Mouse (Mus musculus) left cerebral cortex, postnatal 36 days (tissue): ENCODE data around the gene Mtfr1l. TPM values are rescaled to one million over a fixed set of nuclear protein-coding genes. Genes with fewer than 3 reads are reported as not detected.

Source experiments
- DNase-seq, 2 experiments: peaks; one replicate each; pipeline ENCODE4 v3.0.0; 2021 to 2022; ENCODE audit warnings: low spot score in 2 of 2, mixed read lengths in 1 of 2
- intact Hi-C: fragments of 180-260 bp; cut with DNase I; formaldehyde crosslinking; loops from one replicate; pipeline ENCODE4 v1.15.1; 2025
- total RNA-seq, 2 experiments: library from RNA; stranded (reverse); gene quantifications; 2 replicates each; pipeline ENCODE4 v1.2.3; 2021

Mtfr1l gene
- total RNA-seq, 2 experiments from 2014 or later, result 61.9 to 70.2 TPM

- DNase-seq, result no peak
- intact Hi-C loops, result no loop called here
These were observed 24.0 kb upstream of the Mtfr1l start for GRCm38 (mm10) chr4:134559154-134559553.

- no peak for DNase-seq
- intact Hi-C loops, result no loop called here
These were observed 23.5 kb upstream of the Mtfr1l start for GRCm38 (mm10) chr4:134558570-134559113.

GRCm38 (mm10) chr4:134557626-134558249 is 22.6 kb upstream of the Mtfr1l start:
- DNase-seq, result no peak
- intact Hi-C loops, result no loop called here

- no peak for DNase-seq
- intact Hi-C loops, result no loop called here
These were observed 20.9 kb upstream of the Mtfr1l start for GRCm38 (mm10) chr4:134555956-134556580.

- no peak for DNase-seq
- intact Hi-C loops, result loop anchor here (2.0 kb wide), 1 partner anchor 143 kb away; no protein-coding TSS in a partner anchor
These were observed 18.4 kb upstream of the Mtfr1l start for GRCm38 (mm10) chr4:134553631-134554030.

DNA sequence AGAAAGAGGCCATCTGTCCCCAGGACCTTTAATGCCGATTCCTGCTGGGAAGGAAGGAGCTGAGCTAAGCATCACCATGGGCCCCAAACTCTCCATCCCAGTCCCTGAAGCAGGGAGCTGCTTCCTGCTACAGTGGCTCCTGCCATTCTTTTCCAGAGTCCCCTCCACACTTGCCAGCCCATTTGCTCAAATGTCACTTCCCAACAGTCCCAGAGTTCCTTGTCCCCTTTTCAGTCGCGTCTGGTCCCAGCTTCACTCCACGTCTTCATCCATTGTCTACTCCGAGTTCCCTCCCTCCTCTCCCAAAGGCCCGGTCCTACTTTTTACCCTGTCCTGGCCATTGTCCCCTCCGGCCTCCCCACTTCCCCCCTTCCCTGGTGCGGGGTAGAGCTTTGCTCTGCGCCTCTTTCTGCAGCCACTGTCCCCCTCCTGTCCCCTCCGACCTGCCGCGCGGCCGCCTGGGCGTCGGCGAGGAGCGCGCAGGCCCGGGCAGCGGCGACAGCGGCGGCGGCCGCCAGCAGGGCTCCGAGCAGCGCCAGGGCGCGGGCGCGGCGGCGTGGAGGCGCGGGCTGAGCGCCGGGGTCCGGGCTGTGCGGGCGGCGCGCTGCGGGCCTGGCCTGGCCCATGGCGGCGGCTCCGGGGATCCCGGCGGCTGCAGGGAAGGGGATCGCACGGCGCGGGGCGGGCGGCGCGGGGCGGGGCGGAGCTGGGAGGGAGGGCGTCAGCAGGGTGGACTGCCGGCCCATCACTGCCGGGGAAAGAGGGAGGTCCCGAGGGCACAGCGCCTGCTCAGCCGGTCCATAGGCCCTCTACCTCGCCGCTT is 16.5 kb upstream of the Mtfr1l start, which contains the start of gene Selenon:
Gene Selenon (minus strand): TSS at position 673 of the 823 bp plus-strand sequence.
- DNase-seq, result peak; percentile 55
- intact Hi-C loops, result loop anchor here (2.0 kb wide), 1 partner anchor 145 kb away; no protein-coding TSS in a partner anchor

DNA sequence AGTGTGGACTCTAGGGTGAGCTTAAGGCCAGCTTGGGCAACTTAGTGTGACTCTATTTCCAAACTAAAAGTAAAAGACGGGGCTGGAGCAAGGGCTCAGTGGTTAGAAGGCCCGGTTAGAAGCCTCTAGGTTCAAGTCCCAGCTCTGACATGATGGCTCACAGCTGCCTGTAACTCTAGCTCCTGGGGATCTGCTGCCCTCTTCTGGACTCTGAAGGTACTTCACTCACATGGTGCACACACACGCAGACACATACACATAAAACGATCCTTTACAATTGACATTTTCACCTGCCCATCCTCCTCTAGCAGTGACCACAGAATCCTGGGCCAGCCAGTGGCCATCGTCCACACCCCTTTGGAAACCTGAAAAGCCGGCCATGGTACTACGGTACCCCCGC is 14.7 kb upstream of the Mtfr1l start:
- intact Hi-C loops, result no loop called here
- DNase-seq, result no peak

DNA sequence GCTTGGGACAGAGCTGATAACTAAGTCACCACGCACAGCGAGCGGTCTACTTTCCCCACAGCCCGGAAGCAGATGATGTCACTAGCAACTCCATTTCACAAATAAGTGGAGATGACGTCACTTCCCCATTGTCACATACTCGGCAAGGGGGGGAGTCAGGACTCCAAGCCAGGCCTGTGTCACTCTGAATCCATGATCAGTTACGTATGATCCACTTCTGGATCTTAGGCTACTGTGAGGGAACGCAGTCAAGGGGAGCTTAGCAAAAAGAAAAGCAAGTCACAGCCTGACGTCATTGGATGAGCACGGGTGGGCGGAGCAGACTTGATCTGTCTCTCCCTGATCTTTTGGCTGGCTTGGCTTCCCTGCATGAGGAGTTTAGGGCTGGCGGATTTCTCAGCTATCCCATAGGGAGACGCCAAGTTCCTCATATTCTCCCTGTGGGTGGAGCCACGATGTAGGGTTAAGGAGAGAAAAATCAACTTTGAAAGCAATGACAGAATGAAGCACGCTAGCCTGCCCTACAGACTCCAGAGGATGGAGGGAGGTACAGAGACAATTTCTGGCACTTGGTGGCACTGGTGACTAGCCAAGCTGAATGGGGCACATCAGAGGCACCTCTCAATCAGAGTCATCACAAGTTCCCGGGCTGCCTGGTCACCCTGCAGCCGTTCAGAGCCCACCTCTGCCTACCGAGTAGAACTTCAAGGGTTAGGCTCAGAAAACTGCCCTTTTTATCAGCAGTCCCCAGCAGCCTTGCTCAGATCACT is 13.2 kb upstream of the Mtfr1l start:
- DNase-seq, result no peak
- intact Hi-C loops, result no loop called here

GRCm38 (mm10) chr4:134546814-134547705 is 11.9 kb upstream of the Mtfr1l start:
- intact Hi-C loops, result loop anchor here (1.0 kb wide), 1 partner anchor 245 kb away; no protein-coding TSS in a partner anchor
- DNase-seq, result no peak

DNA sequence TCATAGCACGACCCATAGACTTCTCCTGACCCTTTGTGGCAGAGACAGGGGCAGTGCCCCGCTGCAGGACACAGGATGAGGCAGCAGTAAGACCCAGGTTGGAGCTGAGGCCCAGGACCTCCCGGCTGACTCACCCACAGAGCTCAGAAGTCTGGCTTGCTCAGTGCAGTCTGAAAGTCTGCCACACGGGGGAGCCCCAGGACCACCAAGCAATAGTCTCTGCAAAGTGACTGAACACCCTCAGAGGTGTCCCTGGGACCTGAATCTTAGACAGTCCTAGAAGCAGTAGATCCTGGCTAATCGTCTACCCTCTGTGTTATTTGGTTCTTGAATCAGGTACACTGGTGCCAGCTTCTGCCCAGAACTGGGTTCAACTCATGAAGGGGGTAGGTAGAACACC is 8.1 kb upstream of the Mtfr1l start:
- intact Hi-C loops, result loop anchor here (2.0 kb wide), 2 partner anchors 170 to 256 kb away; no protein-coding TSS in a partner anchor
- peak; percentile 86 to 91 for DNase-seq

GRCm38 (mm10) chr4:134542726-134543125 is 7.5 kb upstream of the Mtfr1l start:
- no peak for DNase-seq
- intact Hi-C loops, result loop anchor here (2.0 kb wide), 2 partner anchors 170 to 256 kb away; no protein-coding TSS in a partner anchor

GRCm38 (mm10) chr4:134538997-134539580 is 3.9 kb upstream of the Mtfr1l start:
- DNase-seq, result no peak
- intact Hi-C loops, result no loop called here

- DNase-seq, result peak; percentile 47 to 59
- intact Hi-C loops, result loop anchor here (2.0 kb wide), 1 partner anchor 19 kb away; no protein-coding TSS in a partner anchor
These were observed 582 bp upstream of the Mtfr1l start for GRCm38 (mm10) chr4:134535787-134536151.

- peak; percentile 41 to 57 for DNase-seq
- intact Hi-C loops, result loop anchor here (2.0 kb wide), 1 partner anchor 18 kb away; no protein-coding TSS in a partner anchor
These were observed 882 bp downstream of the Mtfr1l start for GRCm38 (mm10) chr4:134534124-134534886.

GRCm38 (mm10) chr4:134533421-134533820 is 1.8 kb downstream of the Mtfr1l start:
- intact Hi-C loops, result no loop called here
- DNase-seq, result no peak

- no peak for DNase-seq
- intact Hi-C loops, result no loop called here
These were observed 2.3 kb downstream of the Mtfr1l start for GRCm38 (mm10) chr4:134532928-134533327.

- no peak for DNase-seq
- intact Hi-C loops, result no loop called here
These were observed 9.0 kb downstream of the Mtfr1l start for GRCm38 (mm10) chr4:134526220-134526619.
